Mouse (Mus musculus) heart, embryonic 11.5 days (tissue): Measurements from ENCODE around the gene Il17rc. TPM values are rescaled to one million over a fixed set of nuclear protein-coding genes. Genes with fewer than 3 reads are reported as not detected.

Experiments used
- microRNA-seq: library from miRNA; unstranded; fragments of <30 nt; microRNA quantifications from one replicate; pipeline ENCODE4, GENCODE M21; 2016; ENCODE audit warnings: borderline number of aligned reads
- polyA plus RNA-seq: library from polyadenylated mRNA; unstranded; fragments of >200 nt; fragmentation: Nextera tagmentation; extraction: Ambion mirVana; gene quantifications from 2 replicates; pipeline ENCODE4 v1.2.1, GENCODE M21; 2014

The Il17rc gene
- polyA plus RNA-seq, 1 experiment from 2014 or later = 2.6 TPM

Small RNAs within 50 kb of the gene (microRNA-seq; reads per million reads assigned to microRNA genes)
- gene Gm23365 (not detected), gene Gm24387 (not detected)

Other genes starting within 250 kb of the Il17rc start
- gene Mtmr14, start 233.6 kb upstream of the Il17rc start, polyA plus RNA-seq = 24.3 and 28.1 TPM in 2 replicates
- 0.11 and 0.15 TPM in 2 replicates for gene Cpne9, start 189.1 kb upstream of the Il17rc start, polyA plus RNA-seq
- gene Brpf1, start 164.3 kb upstream of the Il17rc start, polyA plus RNA-seq = 11.0 and 14.6 TPM in 2 replicates
- 10.6 and 11.6 TPM in 2 replicates for gene Ogg1, start 144.5 kb upstream of the Il17rc start, polyA plus RNA-seq
- gene Camk1, start 127.4 kb upstream of the Il17rc start, polyA plus RNA-seq = 106 and 109 TPM in 2 replicates
- gene Tada3, start 93.5 kb upstream of the Il17rc start, polyA plus RNA-seq = 43.3 and 44.8 TPM in 2 replicates
- gene Arpc4, start 93.3 kb upstream of the Il17rc start, polyA plus RNA-seq = 166 and 179 TPM in 2 replicates
- gene Ttll3, start 82.2 kb upstream of the Il17rc start, polyA plus RNA-seq = 1.5 and 2.6 TPM in 2 replicates
- 15.9 and 21.2 TPM in 2 replicates for gene Rpusd3, start 52.1 kb upstream of the Il17rc start, polyA plus RNA-seq
- gene Cidec, start 35.7 kb upstream of the Il17rc start, polyA plus RNA-seq = not detected in 2 replicates
- 58.9 and 65.8 TPM in 2 replicates for gene Jagn1, start 28.9 kb upstream of the Il17rc start, polyA plus RNA-seq
- gene Il17re, start 12.9 kb upstream of the Il17rc start, polyA plus RNA-seq = 0.72 TPM in 2 replicates
- 31.1 and 37.2 TPM in 2 replicates for gene Creld1, start 11.9 kb downstream of the Il17rc start, polyA plus RNA-seq
- gene Prrt3, start 30.5 kb downstream of the Il17rc start, polyA plus RNA-seq = 0.23 and 0.27 TPM in 2 replicates
- 79.5 and 83.4 TPM in 2 replicates for gene Emc3, start 60.2 kb downstream of the Il17rc start, polyA plus RNA-seq
- gene Fancd2, start 60.3 kb downstream of the Il17rc start, polyA plus RNA-seq = 11.5 and 12.6 TPM in 2 replicates
- gene Fancd2os, start 129.3 kb downstream of the Il17rc start, polyA plus RNA-seq = 0.41 and 0.57 TPM in 2 replicates
- 186 and 188 TPM in 2 replicates for gene Brk1, start 133.3 kb downstream of the Il17rc start, polyA plus RNA-seq
- 31.2 and 40.9 TPM in 2 replicates for gene Vhl, start 152.5 kb downstream of the Il17rc start, polyA plus RNA-seq
- gene Irak2, start 167.0 kb downstream of the Il17rc start, polyA plus RNA-seq = 6.7 and 7.2 TPM in 2 replicates
- gene Tatdn2, start 225.6 kb downstream of the Il17rc start, polyA plus RNA-seq = 0.93 and 1.1 TPM in 2 replicates
- 0.66 and 0.69 TPM in 2 replicates for gene Ghrl, start 248.5 kb downstream of the Il17rc start, polyA plus RNA-seq